ENCODE assay signal across 16 mouse cellular contexts in the genomic region with DNA sequence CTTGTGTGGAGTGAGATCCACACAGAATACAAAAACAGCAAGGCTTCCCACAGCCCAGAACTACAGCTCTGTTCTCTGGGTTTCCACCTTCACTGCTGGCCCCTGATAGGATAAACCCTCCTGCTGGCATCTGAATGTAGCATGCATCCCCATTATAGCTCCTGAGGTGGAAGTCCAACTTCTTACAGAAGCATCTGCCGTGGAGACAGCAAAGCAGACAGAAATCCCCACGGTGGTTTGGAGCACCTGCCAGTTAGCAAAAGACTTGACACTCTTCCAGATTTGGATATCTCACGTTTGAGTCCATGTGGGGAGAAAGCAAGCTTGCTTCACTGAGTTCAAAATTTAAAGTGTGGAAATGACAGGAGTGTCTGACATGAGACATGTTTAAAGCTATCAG.
DNase-seq lines count a peak whose midpoint lies in the region; TF ChIP-seq lines count a peak whose summit lies in the region.
"Had no signal": no experiment of that assay in that cellular context is flagged by ENCODE, and none has a peak within 500 bp of the region (broad histone marks: within the 10 kb centered on the region; RNA-seq: fewer than 3 reads in every experiment).

No protein-coding gene starts in this region.

- no peaks in the 10 kb centered on the region for H3K9me3 ChIP-seq in limb, embryonic 10.5 days (replicated peaks)
- H3K9me3 ChIP-seq: intestine, embryonic 15.5 days; limb, embryonic 15.5 days had no signal

- no peak for TF ChIP-seq CTCF in layer of hippocampus, adult 2 months (conservative IDR thresholded peaks at IDR 0.05)

- DNase-seq in layer of hippocampus, adult 2 months (ENCODE audit: low spot score in 2 of 2), result peak; percentile 4 to 18
- no peak for DNase-seq in layer of hippocampus, postnatal 25 days (ENCODE audit: extremely low spot score in 1 of 2, low spot score in 1 of 2)
- peak; percentile 83 for DNase-seq in cerebellum, adult 9-11 months
- peak; percentile 46 to 48 for DNase-seq in left cerebral cortex, adult 18-20 months (ENCODE audit: low spot score in 2 of 2)
- DNase-seq in right cerebral cortex, postnatal 36 days (ENCODE audit: low spot score in 2 of 2), result peak; percentile 31 to 66
- no peak for DNase-seq in B cell, adult 2 months
- DNase-seq in adrenal gland, postnatal 4 days (ENCODE audit: low spot score in 2 of 2), result no peak
- DNase-seq in limb, embryonic 10.5 days (ENCODE audit: low spot score), result no peak
- DNase-seq: embryo, embryonic 11 days; heart, postnatal 4 days; kidney, postnatal 25 days; thymus, adult 18-20 months had no signal

- H3K27ac ChIP-seq in layer of hippocampus, adult 2 months, result peak overlapping the region; percentile 37; the same call in 1 of the 2 replicates
- no peak overlapping the region for H3K27ac ChIP-seq in limb, embryonic 10.5 days
- H3K27ac ChIP-seq: intestine, embryonic 15.5 days; limb, embryonic 15.5 days had no signal

- no peaks in the 10 kb centered on the region for H3K4me1 ChIP-seq in limb, embryonic 10.5 days
- H3K4me1 ChIP-seq: intestine, embryonic 15.5 days; limb, embryonic 15.5 days had no signal

- 86% methylated on average over 3 of the region's 3 CpGs for WGBS in limb, embryonic 10.5 days

- no peaks in the 10 kb centered on the region for H3K27me3 ChIP-seq in limb, embryonic 10.5 days (ENCODE audit: low read depth, poor library complexity, severe bottlenecking)
- H3K27me3 ChIP-seq: intestine, embryonic 15.5 days; limb, embryonic 15.5 days had no signal

- no peaks in the 10 kb centered on the region for H3K36me3 ChIP-seq in limb, embryonic 10.5 days
- H3K36me3 ChIP-seq: G1E; intestine, embryonic 15.5 days; limb, embryonic 15.5 days had no signal

- no peak overlapping the region for H3K4me3 ChIP-seq in layer of hippocampus, adult 2 months
- no peak overlapping the region for H3K4me3 ChIP-seq in limb, embryonic 10.5 days
- H3K4me3 ChIP-seq: erythroblast, embryonic 14.5 days; intestine, embryonic 15.5 days; limb, embryonic 15.5 days had no signal

Comparison
In these comparisons a context has a peak if more than half of its experiments do, and no peak if none do; other contexts are left out.
1. DNase-seq: peak in layer of hippocampus, adult 2 months (2 of 2), cerebellum, adult 9-11 months (single experiment), left cerebral cortex, adult 18-20 months (2 of 2) and right cerebral cortex, postnatal 36 days (2 of 2); none in layer of hippocampus, postnatal 25 days (0 of 2), B cell, adult 2 months (0 of 2), adrenal gland, postnatal 4 days (0 of 2) and limb, embryonic 10.5 days (single experiment).